Mouse (Mus musculus) hindbrain, embryonic 12.5 days (tissue): Measurements from ENCODE around the gene Sept3. TPM values are rescaled to one million over a fixed set of nuclear protein-coding genes. Genes with fewer than 3 reads are reported as not detected.
"Not testable (repeated sequence)": the region's sequence is repeated elsewhere in the genome, so short reads cannot be mapped to it uniquely, and the experiment has no call there.

ENCODE experiments used
- ATAC-seq: fragments of 200-750 bp; cut with Nextera tagmentation; 2 replicates; pipeline ENCODE4 v1.8.0; 2017; ENCODE audit warnings: moderate TSS enrichment; ENCODE audit not compliant: low FRiP score
- H3K27ac ChIP-seq: fragments of 300-500 bp; sonication (generic); 2 replicates; pipeline ENCODE4 v1.5.1; 2016; ENCODE audit warnings: mild to moderate bottlenecking
- H3K27me3 ChIP-seq: fragments of 300-500 bp; sonication (generic); 2 replicates; pipeline ENCODE4 v1.6.1; 2016; ENCODE audit warnings: mild to moderate bottlenecking
- H3K36me3 ChIP-seq: fragments of 300-500 bp; sonication (generic); 2 replicates; pipeline ENCODE4 v1.6.1; 2016; ENCODE audit warnings: mild to moderate bottlenecking
- H3K4me1 ChIP-seq: fragments of 300-500 bp; sonication (generic); 2 replicates; pipeline ENCODE4 v1.6.1; 2016
- H3K4me2 ChIP-seq: fragments of 300-500 bp; sonication (generic); replicated peaks from 2 replicates; pipeline ENCODE4 v1.6.1; 2016; ENCODE audit warnings: mild to moderate bottlenecking
- H3K4me3 ChIP-seq: fragments of 300-500 bp; sonication (generic); 2 replicates; pipeline ENCODE4 v1.5.1; 2016; ENCODE audit warnings: mild to moderate bottlenecking
- H3K9ac ChIP-seq: fragments of 300-500 bp; sonication (generic); 2 replicates; pipeline ENCODE4 v1.6.1; 2016; ENCODE audit warnings: mild to moderate bottlenecking, moderate library complexity
- H3K9me3 ChIP-seq: fragments of 300-500 bp; sonication (generic); replicated peaks from 2 replicates; pipeline ENCODE4 v1.6.1; 2016; ENCODE audit warnings: mild to moderate bottlenecking
- WGBS: fragments of 180-500 bp; shearing (Covaris S2); methylation state at CpG from one replicate; pipeline ENCODE4 v1.1.7; 2016; 5-methylcytosine and 5-hydroxymethylcytosine counted together
- polyA plus RNA-seq: library from polyadenylated mRNA; unstranded; fragments of >200 nt; fragmentation: Nextera tagmentation; extraction: Ambion mirVana; gene quantifications from 2 replicates; pipeline ENCODE4 v1.2.1, GENCODE M21; 2016

The Sept3 gene
- polyA plus RNA-seq, 1 experiment from 2014 or later: 234 TPM

DNA sequence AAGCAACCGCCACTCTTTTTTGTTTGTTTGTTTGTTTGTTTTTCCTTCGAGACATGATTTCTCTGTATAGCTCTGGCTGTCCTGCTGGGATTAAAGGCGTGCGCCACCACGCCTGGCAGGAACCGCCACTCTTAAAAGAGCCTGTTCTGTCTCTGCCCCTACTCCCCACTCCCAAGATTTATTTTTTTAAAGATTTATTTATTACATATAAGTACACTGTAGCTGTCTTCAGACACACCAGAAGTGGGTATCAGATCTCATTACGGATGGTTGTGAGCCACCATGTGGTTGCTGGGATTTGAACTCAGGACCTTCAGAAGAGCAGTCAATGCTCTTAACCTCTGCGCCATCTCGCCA is 29.9 kb upstream of the Sept3 start:
- Histone ChIP-seq H3K27ac (peak overlapping the region; percentile 66), H3K4me2 (peak overlapping the region; percentile 69), H3K9ac (peak overlapping the region; percentile 55; the same call in 1 of the 2 replicates), H3K4me3 (peak overlapping the region; percentile 56)
- H3K36me3 ChIP-seq, H3K27me3 ChIP-seq, ATAC-seq, H3K9me3 ChIP-seq, H3K4me1 ChIP-seq: not testable (repeated sequence)
- 22% methylated on average over 9 of the region's 9 CpGs for WGBS

DNA sequence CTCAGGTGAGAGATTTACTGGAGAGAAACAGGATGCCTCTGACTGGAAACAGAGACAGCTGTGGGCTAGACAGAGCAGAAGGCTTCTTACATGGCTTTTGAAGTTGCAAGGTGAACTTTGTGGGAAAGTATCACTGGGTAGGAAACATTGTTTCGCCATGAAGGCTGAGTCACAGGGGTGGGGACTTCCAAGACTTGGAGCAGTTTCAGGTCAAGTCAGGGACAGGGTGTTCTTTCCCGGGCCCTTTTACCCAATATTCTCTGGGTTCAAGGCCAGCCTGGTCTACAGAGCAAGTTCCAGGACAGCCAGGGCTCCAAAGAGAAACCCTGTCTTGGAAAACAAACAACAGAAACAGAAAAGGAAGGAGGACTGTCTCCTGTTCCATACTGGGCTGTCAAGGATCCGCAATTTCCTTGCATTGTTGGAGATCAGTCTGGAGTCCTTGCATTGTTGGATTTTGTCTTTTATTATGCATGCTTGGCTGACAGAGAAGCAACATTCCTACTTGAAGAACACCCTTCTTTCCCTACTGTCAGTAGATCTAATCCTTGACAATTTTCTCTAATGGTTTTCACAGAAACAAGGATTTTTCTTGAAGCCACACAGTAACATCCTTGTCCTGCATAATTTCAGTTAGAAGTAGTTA is 27.4 kb upstream of the Sept3 start:
- WGBS: 84% methylated on average over 3 of the region's 3 CpGs
- ATAC-seq: no peak
- H3K4me3 ChIP-seq: no peak overlapping the region

GRCm38 (mm10) chr15:82251579-82251978 is 23.1 kb upstream of the Sept3 start:
- H3K36me3 ChIP-seq: no peaks in the 10 kb centered on the region
- H3K27ac ChIP-seq: no peak overlapping the region
- H3K4me2 ChIP-seq: no peak overlapping the region
- H3K27me3 ChIP-seq: no peaks in the 10 kb centered on the region
- no peak overlapping the region for H3K4me3 ChIP-seq
- no peaks in the 10 kb centered on the region for H3K9me3 ChIP-seq
- H3K4me1 ChIP-seq: peaks cover 17% of the 10 kb centered on the region
- ATAC-seq: no peak
- whole genome bisulfite sequencing: over 99% methylated on average over 3 of the region's 3 CpGs
- no peak overlapping the region for H3K9ac ChIP-seq

More for the DNA sequence above, 27.4 kb upstream of the Sept3 start:
- no peaks in the 10 kb centered on the region for H3K27me3 ChIP-seq
- H3K27ac ChIP-seq: no peak overlapping the region
- no peak overlapping the region for H3K4me2 ChIP-seq
- peaks cover 6% of the 10 kb centered on the region for H3K4me1 ChIP-seq
- H3K36me3 ChIP-seq: no peaks in the 10 kb centered on the region
- no peaks in the 10 kb centered on the region for H3K9me3 ChIP-seq
- H3K9ac ChIP-seq: no peak overlapping the region

- Histone ChIP-seq H3K4me3 (no peak within 1 kb of the TSS), H3K27me3 (no peaks in the 10 kb centered on the region), H3K27ac (no peak within 1 kb of the TSS), H3K4me2 (no peak within 1 kb of the TSS), H3K9ac (no peak within 1 kb of the TSS), H3K4me1 (peaks cover 22% of the 10 kb centered on the region), H3K9me3 (no peaks in the 10 kb centered on the region), H3K36me3 (no peaks in the 10 kb centered on the region)
- ATAC-seq: no peak
- 89% methylated on average over 6 of the region's 6 CpGs for WGBS
Measured at GRCm38 (mm10) chr15:82252097-82252496, 22.6 kb upstream of the Sept3 start, which contains the start of gene 1500009C09Rik. 1500009C09Rik (plus strand) TSS chr15:82252397.

- 0 out of 2 replicates have a peak, but pooled peaks cover under 1% of the 10 kb centered on the region for H3K27me3 ChIP-seq
- peaks cover 24% of the 10 kb centered on the region for H3K4me1 ChIP-seq
- ATAC-seq: no peak
- H3K9me3 ChIP-seq: no peaks in the 10 kb centered on the region
- WGBS: 41% methylated on average over 4 of the region's 4 CpGs
- peak overlapping the region; percentile 64; the same call in 1 of the 2 replicates for H3K27ac ChIP-seq
- no peaks in the 10 kb centered on the region for H3K36me3 ChIP-seq
- H3K9ac ChIP-seq: no peak overlapping the region
- H3K4me3 ChIP-seq: peak overlapping the region; percentile 33; the same call in 1 of the 2 replicates
- peak overlapping the region; percentile 48 for H3K4me2 ChIP-seq
Measured at GRCm38 (mm10) chr15:82255248-82255647, 19.4 kb upstream of the Sept3 start.

- peaks cover 24% of the 10 kb centered on the region for H3K4me1 ChIP-seq
- H3K9ac ChIP-seq: peak overlapping the region; percentile 37; the same call in 1 of the 2 replicates
- peak; percentile 89 for ATAC-seq
- WGBS: 9% methylated on average over 10 of the region's 10 CpGs
- peak overlapping the region; percentile 48 for H3K4me2 ChIP-seq
- 0 out of 2 replicates have a peak, but pooled peaks cover 5% of the 10 kb centered on the region for H3K27me3 ChIP-seq
- H3K36me3 ChIP-seq: no peaks in the 10 kb centered on the region
- peak overlapping the region; percentile 64 for H3K27ac ChIP-seq
- H3K4me3 ChIP-seq: peak overlapping the region; percentile 33
- no peaks in the 10 kb centered on the region for H3K9me3 ChIP-seq
Measured at GRCm38 (mm10) chr15:82255944-82256383, 18.7 kb upstream of the Sept3 start.

DNA sequence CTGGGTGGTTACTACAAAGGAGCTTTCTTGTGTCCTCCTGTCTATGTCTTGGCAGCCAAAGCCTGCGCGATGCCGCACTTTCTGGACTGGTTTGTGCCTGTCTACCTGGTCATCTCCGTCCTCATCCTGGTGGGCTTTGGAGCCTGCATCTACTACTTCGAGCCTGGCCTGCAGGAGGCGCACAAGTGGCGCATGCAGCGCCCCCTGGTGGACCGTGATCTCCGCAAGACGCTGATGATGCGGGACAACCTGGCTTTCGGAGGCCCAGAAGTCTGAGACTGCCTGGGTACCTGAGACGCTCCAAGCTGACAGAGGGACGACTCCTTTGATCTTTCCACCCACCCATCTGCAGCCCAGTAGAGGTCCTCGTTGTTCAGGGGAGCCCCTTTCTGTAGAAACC is 15.2 kb upstream of the Sept3 start:
- no peaks in the 10 kb centered on the region for H3K9me3 ChIP-seq
- no peak overlapping the region for H3K9ac ChIP-seq
- H3K4me3 ChIP-seq: no peak overlapping the region
- H3K4me2 ChIP-seq: no peak overlapping the region
- no peak for ATAC-seq
- H3K36me3 ChIP-seq: no peaks in the 10 kb centered on the region
- H3K4me1 ChIP-seq: peaks cover 24% of the 10 kb centered on the region
- 12% methylated on average over 16 of the region's 16 CpGs for WGBS
- 0 out of 2 replicates have a peak, but pooled peaks cover 5% of the 10 kb centered on the region for H3K27me3 ChIP-seq
- H3K27ac ChIP-seq: no peak overlapping the region

- H3K9me3 ChIP-seq: no peaks in the 10 kb centered on the region
- no peak overlapping the region for H3K4me3 ChIP-seq
- peaks cover 6% of the 10 kb centered on the region; the same call in 1 of the 2 replicates for H3K27me3 ChIP-seq
- ATAC-seq: no peak
- H3K27ac ChIP-seq: no peak overlapping the region
- no peak overlapping the region for H3K4me2 ChIP-seq
- H3K4me1 ChIP-seq: peaks cover 36% of the 10 kb centered on the region
- 13% methylated on average over 6 of the region's 6 CpGs for WGBS
- H3K9ac ChIP-seq: no peak overlapping the region
- H3K36me3 ChIP-seq: no peaks in the 10 kb centered on the region
Measured at GRCm38 (mm10) chr15:82266356-82266755, 8.3 kb upstream of the Sept3 start.

- no peak overlapping the region for H3K4me3 ChIP-seq
- peak overlapping the region; percentile 83 for H3K27ac ChIP-seq
- H3K4me1 ChIP-seq: peaks cover 43% of the 10 kb centered on the region
- 7% methylated on average over 3 of the region's 3 CpGs for WGBS
- no peak overlapping the region for H3K4me2 ChIP-seq
- peak; percentile 41 for ATAC-seq
- no peaks in the 10 kb centered on the region for H3K36me3 ChIP-seq
- peaks cover 17% of the 10 kb centered on the region for H3K27me3 ChIP-seq
- H3K9ac ChIP-seq: no peak overlapping the region
- H3K9me3 ChIP-seq: no peaks in the 10 kb centered on the region
Measured at GRCm38 (mm10) chr15:82268185-82268584, 6.5 kb upstream of the Sept3 start.

DNA sequence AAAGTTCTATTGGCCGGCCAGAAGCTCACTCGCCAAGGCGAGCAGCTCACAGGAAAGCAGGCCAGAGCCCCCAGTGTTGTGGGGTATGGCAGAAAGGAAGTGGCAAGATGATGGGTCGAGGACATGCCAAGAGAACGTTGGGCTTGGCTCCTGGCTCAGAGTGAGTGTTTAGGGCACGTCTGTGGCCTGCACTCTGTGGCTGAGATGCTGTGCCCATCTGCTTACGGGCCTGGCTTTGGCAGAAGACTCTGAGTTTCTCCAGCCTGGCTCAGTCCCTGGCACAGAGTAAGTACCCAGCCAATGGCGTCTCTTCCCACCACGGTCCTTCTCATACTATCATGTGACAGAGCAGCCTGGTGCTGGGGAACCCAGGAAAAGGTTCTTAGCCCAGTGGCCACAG is 5.9 kb upstream of the Sept3 start:
- H3K4me1 ChIP-seq: peaks cover 43% of the 10 kb centered on the region
- H3K27me3 ChIP-seq: peaks cover 23% of the 10 kb centered on the region
- H3K36me3 ChIP-seq: no peaks in the 10 kb centered on the region
- H3K4me3 ChIP-seq: no peak overlapping the region
- H3K27ac ChIP-seq: peak overlapping the region; percentile 83
- no peak overlapping the region for H3K4me2 ChIP-seq
- ATAC-seq: no peak
- H3K9ac ChIP-seq: no peak overlapping the region
- 86% methylated on average over 9 of the region's 9 CpGs for WGBS
- H3K9me3 ChIP-seq: no peaks in the 10 kb centered on the region

- Histone ChIP-seq H3K36me3 (no peaks in the 10 kb centered on the region), H3K4me2 (no peak overlapping the region), H3K9me3 (no peaks in the 10 kb centered on the region), H3K27me3 (peaks cover 18% of the 10 kb centered on the region), H3K4me1 (peaks cover 54% of the 10 kb centered on the region), H3K9ac (no peak overlapping the region), H3K4me3 (no peak overlapping the region), H3K27ac (peak overlapping the region; percentile 7; the same call in 1 of the 2 replicates)
- 0% methylated on average over 5 of the region's 5 CpGs for WGBS
- ATAC-seq: no peak
Measured at GRCm38 (mm10) chr15:82271201-82271600, 3.5 kb upstream of the Sept3 start.

DNA sequence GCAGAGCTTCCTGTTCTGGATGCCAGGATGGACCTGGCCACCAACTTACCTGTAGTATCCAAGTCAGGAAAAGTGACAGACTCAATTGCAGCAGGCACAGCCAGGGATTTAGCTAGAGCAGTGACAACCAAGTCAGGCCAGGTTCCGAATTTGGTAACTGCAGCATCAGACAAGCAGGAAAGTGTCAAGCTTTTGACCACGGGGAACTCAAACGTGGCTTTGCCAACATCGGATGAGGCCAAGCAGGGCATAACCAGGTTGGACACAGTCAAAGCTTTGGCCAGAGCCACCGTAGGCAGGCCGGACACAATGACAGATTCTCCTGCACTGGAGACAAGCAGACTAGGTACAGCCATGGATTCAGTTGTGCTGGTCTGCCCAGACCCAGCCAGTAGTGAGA is 2.4 kb upstream of the Sept3 start:
- Histone ChIP-seq H3K4me2 (no peak overlapping the region), H3K4me1 (peaks cover 65% of the 10 kb centered on the region), H3K9me3 (no peaks in the 10 kb centered on the region), H3K9ac (no peak overlapping the region), H3K27me3 (peaks cover 18% of the 10 kb centered on the region), H3K27ac (no peak overlapping the region), H3K4me3 (no peak overlapping the region), H3K36me3 (no peaks in the 10 kb centered on the region)
- no peak for ATAC-seq
- WGBS: 90% methylated on average over 6 of the region's 6 CpGs
